Mouse (Mus musculus): ENCODE data around the gene Sfxn2. TPM values are rescaled to one million over a fixed set of nuclear protein-coding genes. Genes with fewer than 3 reads are reported as not detected.

Gene Sfxn2
- total and polyA plus RNA-seq, 3 experiments = 2.3 to 3.6 (median 2.4) TPM

DNA sequence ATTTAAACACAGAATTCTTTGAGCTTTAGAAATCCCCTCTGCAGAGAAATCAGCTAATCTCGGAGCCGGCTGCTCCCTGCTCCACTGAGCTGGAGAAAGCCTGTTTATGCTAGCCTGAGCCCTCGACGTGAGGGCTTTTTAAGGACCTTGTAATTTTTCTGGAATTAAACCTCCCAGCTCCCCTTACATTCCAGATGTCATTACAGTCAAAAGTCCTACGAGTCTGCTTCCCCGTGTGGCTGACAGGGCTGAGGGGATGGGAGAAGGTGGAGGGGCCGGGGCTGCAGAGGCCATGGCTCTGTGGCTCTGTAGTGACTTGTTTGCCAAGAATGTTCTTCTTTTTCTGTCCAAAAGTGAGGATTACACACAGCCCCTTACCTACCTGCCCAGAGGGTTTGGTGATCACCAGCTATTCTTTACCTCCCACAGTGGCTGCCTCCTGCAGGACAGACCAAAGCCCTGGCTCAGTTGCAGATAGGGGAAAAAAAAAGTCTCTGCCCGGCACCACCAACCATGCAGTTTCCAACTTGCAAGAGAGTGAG lies 42.6 kb upstream of the Sfxn2 start:
- WGBS = 60% methylated on average over 8 of the region's 8 CpGs
- TF ChIP-seq CTCF (IDR thresholded peaks at IDR 0.05) = peak; percentile 25
- no peak for TF ChIP-seq EP300 (IDR thresholded peaks at IDR 0.05; ENCODE audit: insufficient read depth, low read depth, low read length)
- Histone ChIP-seq H3K36me3 (ENCODE audit: control insufficient read depth, insufficient read depth, low read length) (no peaks in the 10 kb centered on the region), H3K4me3 (0 out of 2 replicates have a peak overlapping the region, but pooled peaks have one; percentile 14), H3K79me2 (replicated peaks; ENCODE audit: control insufficient read depth, insufficient read depth, low read length) (no peaks in the 10 kb centered on the region), H3K27ac (peak overlapping the region; percentile 97; the same call in 1 of the 2 replicates), H3K27me3 (ENCODE audit: control insufficient read depth, insufficient read depth, low read length) (no peaks in the 10 kb centered on the region), H3K9ac (ENCODE audit: low read depth, low read length) (no peak overlapping the region), H3K4me1 (ENCODE audit: control insufficient read depth, insufficient read depth, low read length) (peaks cover 9% of the 10 kb centered on the region)
- intact Hi-C loops (cut with DNase I) = no loop called here
- no peak for DNase-seq

DNA sequence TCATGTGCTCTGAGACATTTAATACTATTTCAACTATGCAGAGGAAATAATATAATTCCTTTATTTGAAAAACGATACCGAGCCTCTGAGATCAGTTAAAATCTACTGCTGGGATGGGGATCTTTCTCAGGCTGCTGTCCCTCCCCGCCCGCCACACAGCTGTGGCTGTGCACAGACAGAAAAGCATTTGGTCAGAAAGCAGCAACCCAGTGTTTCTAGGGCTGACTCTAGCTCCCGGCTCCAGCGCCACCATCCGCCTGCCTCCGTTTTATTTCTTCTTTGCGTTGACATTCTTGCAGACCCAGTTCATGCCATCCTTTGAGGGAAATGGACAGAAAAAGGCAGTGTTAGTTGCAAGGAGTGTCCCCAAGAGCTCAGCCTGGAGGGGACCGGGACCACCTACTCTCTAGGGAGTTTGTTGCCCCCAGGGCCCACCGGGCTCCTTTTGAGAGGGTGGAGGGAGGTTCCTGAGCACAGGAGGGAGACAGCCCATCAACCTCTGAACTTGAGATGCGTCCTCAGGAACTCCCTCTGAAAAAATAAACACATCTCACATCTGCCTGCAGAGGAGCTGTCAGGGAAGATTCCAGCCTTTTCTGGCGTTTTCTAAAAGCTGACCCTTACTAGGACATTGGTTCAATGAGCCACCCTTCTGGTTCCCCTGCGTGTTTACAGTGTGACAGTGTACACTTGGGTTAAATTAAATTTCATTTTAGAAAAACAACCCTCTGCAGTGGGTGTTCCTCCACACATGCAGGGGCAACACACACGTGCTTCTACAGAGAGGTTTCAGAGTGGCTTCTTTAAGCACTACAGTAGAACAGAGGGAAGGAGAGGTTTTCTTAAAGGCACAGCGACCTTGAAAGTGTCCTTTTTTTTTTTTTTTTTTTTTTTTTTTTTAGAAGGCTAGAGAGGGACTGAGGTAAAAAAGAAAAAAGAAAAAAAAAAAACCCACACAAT lies 41.8 kb upstream of the Sfxn2 start:
- TF ChIP-seq EP300 (IDR thresholded peaks at IDR 0.05; ENCODE audit: insufficient read depth, low read depth, low read length) (no peak), CTCF (IDR thresholded peaks at IDR 0.05) (no peak)
- H3K9ac ChIP-seq (ENCODE audit: low read depth, low read length) = no peak overlapping the region
- no peaks in the 10 kb centered on the region for H3K79me2 ChIP-seq (replicated peaks; ENCODE audit: control insufficient read depth, insufficient read depth, low read length)
- intact Hi-C loops (cut with DNase I) = no loop called here
- DNase-seq = peak in 1 of 2 experiments; percentile 61
- peak overlapping the region; percentile 97 for H3K27ac ChIP-seq
- no peaks in the 10 kb centered on the region for H3K27me3 ChIP-seq (ENCODE audit: control insufficient read depth, insufficient read depth, low read length)
- H3K4me1 ChIP-seq (ENCODE audit: control insufficient read depth, insufficient read depth, low read length) = peaks cover 9% of the 10 kb centered on the region
- H3K36me3 ChIP-seq (ENCODE audit: control insufficient read depth, insufficient read depth, low read length) = no peaks in the 10 kb centered on the region
- H3K4me3 ChIP-seq = 0 out of 2 replicates have a peak overlapping the region, but pooled peaks have one; percentile 14
- WGBS = 43% methylated on average over 16 of the region's 16 CpGs

DNA sequence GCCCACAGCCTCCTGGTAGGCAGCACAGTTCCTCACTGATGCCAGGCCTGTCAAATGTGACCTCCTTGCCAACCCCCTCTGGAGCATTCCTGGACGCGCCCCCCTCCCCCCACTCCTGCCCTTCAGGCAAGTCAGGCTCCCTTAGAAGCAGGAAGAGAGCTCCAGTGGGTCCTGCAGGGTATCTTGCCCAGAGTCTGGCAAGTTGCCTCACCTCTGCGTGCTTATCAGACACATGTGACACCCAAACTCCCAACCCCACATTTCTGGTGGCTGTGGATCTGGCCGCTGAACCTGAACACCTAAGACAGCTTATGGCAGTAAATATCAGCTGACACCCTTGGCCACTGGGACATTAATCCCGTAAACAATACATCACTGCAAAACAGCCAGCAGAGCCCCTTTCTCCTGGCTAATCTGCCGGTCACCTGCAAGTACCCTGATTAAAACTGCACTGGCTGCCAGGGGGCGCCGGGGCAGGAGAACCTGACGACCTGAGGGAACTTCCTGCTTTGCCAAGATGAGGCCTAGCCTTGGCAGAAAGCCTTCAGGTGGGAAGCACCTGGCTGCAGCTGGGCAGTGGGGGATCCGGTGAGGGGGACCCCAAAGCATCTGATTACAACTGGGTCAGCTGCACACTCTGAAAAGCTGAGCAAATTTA lies 41.0 kb upstream of the Sfxn2 start:
- Histone ChIP-seq H3K79me2 (replicated peaks; ENCODE audit: control insufficient read depth, insufficient read depth, low read length) (no peaks in the 10 kb centered on the region), H3K9ac (ENCODE audit: low read depth, low read length) (0 out of 2 replicates have a peak overlapping the region, but pooled peaks have one; percentile 17), H3K27me3 (ENCODE audit: control insufficient read depth, insufficient read depth, low read length) (no peaks in the 10 kb centered on the region), H3K36me3 (ENCODE audit: control insufficient read depth, insufficient read depth, low read length) (no peaks in the 10 kb centered on the region), H3K4me3 (no peak overlapping the region), H3K27ac (peak overlapping the region; percentile 97), H3K4me1 (ENCODE audit: control insufficient read depth, insufficient read depth, low read length) (peaks cover 9% of the 10 kb centered on the region)
- intact Hi-C loops (cut with DNase I) = no loop called here
- DNase-seq = peak; percentile 49 to 66
- WGBS = 37% methylated on average over 10 of the region's 10 CpGs
- TF ChIP-seq POLR2A (IDR thresholded peaks at IDR 0.05; ENCODE audit: insufficient read depth, low read depth, low read length) (no peak), EP300 (IDR thresholded peaks at IDR 0.05; ENCODE audit: insufficient read depth, low read depth, low read length) (0 out of 2 replicates have a peak, but pooled peaks have one; percentile 23), CTCF (IDR thresholded peaks at IDR 0.05) (no peak)

DNA sequence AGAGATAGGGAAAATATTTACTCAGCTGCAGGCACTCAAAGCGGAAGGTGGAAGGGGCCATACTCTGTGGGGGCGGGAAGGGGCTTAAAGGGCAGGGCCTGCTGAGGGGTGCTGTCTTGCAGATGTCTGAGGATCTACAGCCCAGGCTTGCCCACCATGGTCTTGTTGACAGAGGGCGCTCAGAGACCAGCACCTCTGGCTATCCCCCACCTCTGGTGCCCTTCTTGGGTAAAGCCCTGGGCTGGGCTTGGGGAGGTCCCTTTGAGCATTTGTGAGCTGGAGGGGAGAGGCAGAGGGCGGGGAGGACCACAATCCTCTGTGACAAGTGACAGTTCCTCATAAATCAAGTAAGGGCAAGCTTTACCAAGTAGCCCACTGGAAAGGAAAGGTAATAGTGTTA lies 40.1 kb upstream of the Sfxn2 start:
- Histone ChIP-seq H3K9ac (ENCODE audit: low read depth, low read length) (no peak overlapping the region), H3K4me1 (ENCODE audit: control insufficient read depth, insufficient read depth, low read length) (peaks cover 6% of the 10 kb centered on the region), H3K4me3 (no peak overlapping the region), H3K79me2 (replicated peaks; ENCODE audit: control insufficient read depth, insufficient read depth, low read length) (no peaks in the 10 kb centered on the region), H3K36me3 (ENCODE audit: control insufficient read depth, insufficient read depth, low read length) (no peaks in the 10 kb centered on the region), H3K27ac (no peak overlapping the region), H3K27me3 (ENCODE audit: control insufficient read depth, insufficient read depth, low read length) (no peaks in the 10 kb centered on the region)
- WGBS = 93% methylated on average over 4 of the region's 4 CpGs
- TF ChIP-seq EP300 (IDR thresholded peaks at IDR 0.05; ENCODE audit: insufficient read depth, low read depth, low read length) = no peak
- TF ChIP-seq CTCF (IDR thresholded peaks at IDR 0.05) = no peak
- no peak for TF ChIP-seq POLR2A (IDR thresholded peaks at IDR 0.05; ENCODE audit: insufficient read depth, low read depth, low read length)
- DNase-seq = no peak
- intact Hi-C loops (cut with DNase I) = no loop called here

DNA sequence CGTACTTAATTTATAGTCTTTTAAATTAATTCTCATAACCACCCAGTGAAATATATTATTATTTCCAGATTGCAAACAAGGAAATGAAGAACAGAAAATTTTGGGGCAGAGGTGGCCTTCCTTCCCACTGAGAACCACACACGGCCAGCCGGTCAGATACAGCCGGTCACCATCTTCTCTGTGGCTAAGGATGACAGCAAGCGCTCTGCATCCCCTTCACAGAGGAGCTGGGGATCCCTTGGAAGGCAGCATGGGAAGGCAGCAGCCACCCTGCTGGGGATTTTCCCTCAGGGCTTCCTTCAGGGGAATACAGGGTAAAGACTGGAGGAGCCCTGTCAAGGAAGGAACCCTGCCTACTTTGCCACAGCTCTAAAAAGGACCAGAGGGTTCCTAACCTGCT lies 39.6 kb upstream of the Sfxn2 start:
- H3K9ac ChIP-seq (ENCODE audit: low read depth, low read length) = no peak overlapping the region
- WGBS = 94% methylated on average over 5 of the region's 5 CpGs
- H3K4me3 ChIP-seq = no peak overlapping the region
- no peaks in the 10 kb centered on the region for H3K79me2 ChIP-seq (replicated peaks; ENCODE audit: control insufficient read depth, insufficient read depth, low read length)
- intact Hi-C loops (cut with DNase I) = no loop called here
- no peaks in the 10 kb centered on the region for H3K36me3 ChIP-seq (ENCODE audit: control insufficient read depth, insufficient read depth, low read length)
- no peak overlapping the region for H3K27ac ChIP-seq
- H3K27me3 ChIP-seq (ENCODE audit: control insufficient read depth, insufficient read depth, low read length) = no peaks in the 10 kb centered on the region
- DNase-seq = no peak
- peaks cover 5% of the 10 kb centered on the region for H3K4me1 ChIP-seq (ENCODE audit: control insufficient read depth, insufficient read depth, low read length)
- TF ChIP-seq EP300 (IDR thresholded peaks at IDR 0.05; ENCODE audit: insufficient read depth, low read depth, low read length) = no peak
- TF ChIP-seq POLR2A (IDR thresholded peaks at IDR 0.05; ENCODE audit: insufficient read depth, low read depth, low read length) = no peak
- TF ChIP-seq CTCF (IDR thresholded peaks at IDR 0.05) = no peak
